Mouse (Mus musculus): ENCODE results near the gene Vamp4.
"Not testable (repeated sequence)": the region's sequence is repeated elsewhere in the genome, so short reads cannot be mapped to it uniquely, and the experiment has no call there.

DNA sequence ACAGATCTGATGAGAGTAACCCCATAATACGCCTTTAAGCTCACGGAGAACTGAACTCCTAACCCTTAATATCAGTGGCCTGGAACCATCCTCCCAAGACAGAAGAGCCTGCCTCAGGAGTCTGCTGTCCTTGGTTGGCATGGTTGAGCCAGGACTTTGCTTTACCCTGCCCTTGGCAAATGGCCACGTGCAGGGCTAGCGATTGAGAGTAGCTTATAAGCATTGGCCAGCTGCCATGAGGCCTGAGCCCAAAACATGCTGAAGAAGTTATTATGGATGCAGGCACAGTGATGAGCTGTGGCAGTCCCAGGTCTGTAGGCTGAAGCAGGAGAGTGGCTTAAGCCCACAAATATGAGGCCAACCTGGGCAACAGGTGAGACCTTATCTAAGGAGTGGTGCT, 57.5 kb downstream of the Vamp4 start:
- TF ChIP-seq GATA1, TAL1 (IDR thresholded peaks at IDR 0.05; ENCODE audit: low read length): not testable (repeated sequence)
